Mouse (Mus musculus): Measurements from ENCODE around the gene Clstn3.

DNA sequence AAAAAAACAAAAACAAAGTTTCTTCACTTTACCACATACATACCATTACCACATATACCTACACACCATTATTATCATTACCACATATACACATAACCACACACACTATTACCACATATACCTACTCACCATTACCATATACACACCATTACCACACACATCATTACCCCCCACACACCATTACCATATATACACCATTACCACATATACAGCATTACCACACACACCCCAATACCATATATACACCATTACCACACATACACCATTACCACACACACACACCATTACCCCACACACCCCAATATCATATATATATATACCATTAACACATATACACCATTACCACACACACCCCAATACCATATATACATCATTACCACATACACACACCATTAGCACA is 57.4 kb downstream of the Clstn3 start:
- no peak for TF ChIP-seq EP300 (IDR thresholded peaks at IDR 0.05; ENCODE audit: low read depth)
- no peak for TF ChIP-seq CTCF (IDR thresholded peaks at IDR 0.05; ENCODE audit: low read depth)

All from liver, postnatal 0 days (tissue).